Mouse (Mus musculus) brain, embryonic 14.5 days (tissue): ENCODE data around the gene Sash1.

Experiments used
- CTCF ChIP-seq: fragments of 200-500 bp; IDR thresholded peaks from 2 replicates; pipeline ENCODE4 v1.5.1; 2012; ENCODE audit warnings: inconsistent platforms, mild to moderate bottlenecking, moderate library complexity, borderline replicate concordance; ENCODE audit not compliant: insufficient read depth, insufficient read length; ENCODE audit errors: extremely low read depth
- POLR2A ChIP-seq: fragments of 200-500 bp; IDR thresholded peaks from 2 replicates; pipeline ENCODE4 v1.6.1; 2012; ENCODE audit warnings: mild to moderate bottlenecking, inconsistent platforms, borderline replicate concordance; ENCODE audit not compliant: poor library complexity, insufficient read depth, insufficient read length, severe bottlenecking; ENCODE audit errors: extremely low read depth

DNA sequence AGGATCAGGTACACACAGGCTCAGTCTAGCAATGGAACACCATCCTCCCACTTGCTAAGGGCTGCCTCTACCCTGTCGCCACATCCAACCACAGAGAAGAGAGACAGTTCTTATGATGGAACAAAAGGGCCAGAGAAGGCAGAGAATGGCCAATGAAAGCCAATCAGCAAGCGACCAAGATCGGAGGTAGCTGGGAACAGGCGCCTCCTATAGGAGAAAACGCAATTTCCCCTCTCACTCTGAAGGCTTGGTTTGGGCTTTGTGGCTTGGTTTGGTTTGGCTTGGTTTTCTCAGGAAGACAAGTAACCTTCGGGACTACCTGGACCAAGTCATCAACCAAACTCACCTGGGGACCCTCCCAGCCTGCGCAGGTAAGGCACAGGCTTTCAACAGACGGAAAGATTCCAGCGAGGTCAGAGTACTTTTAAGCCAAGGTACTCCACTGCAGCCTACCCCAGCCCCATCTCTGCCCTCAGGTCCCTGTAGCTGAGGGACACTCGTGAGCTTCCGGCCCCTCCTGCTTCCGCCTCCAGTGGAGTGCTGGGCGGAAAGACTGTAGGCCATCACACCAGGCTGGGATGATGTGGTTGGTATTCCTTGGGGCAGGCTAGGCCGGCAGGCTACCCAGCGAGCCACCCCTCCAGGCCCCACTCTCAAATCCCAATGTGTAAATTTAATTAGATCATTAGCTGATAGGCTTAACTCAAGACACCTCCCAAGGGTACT is 4.8 kb downstream of the Sash1 start:
- TF ChIP-seq POLR2A (no peak), CTCF (no peak)
